8 mouse cellular contexts compared by ENCODE assay signal in genomic region chr14:50784391-50785250, GRCm38 (mm10). TPM values are rescaled to one million over a fixed set of nuclear protein-coding genes. Genes with fewer than 3 reads are reported as not detected.
DNase-seq lines count a peak whose midpoint lies in the region; ATAC-seq and TF ChIP-seq lines count a peak whose summit lies in the region.
"Had no signal": no experiment of that assay in that cellular context is flagged by ENCODE, and none has a peak within 500 bp of the region (broad histone marks: within the 10 kb centered on the region; RNA-seq: fewer than 3 reads in every experiment).

No protein-coding gene starts in this region.

- H3K27ac ChIP-seq in thymus, adult 2 months (ENCODE audit: control insufficient read depth, insufficient read depth, low read length), result peak overlapping the region; percentile 70
- peak overlapping the region; percentile 71 for H3K27ac ChIP-seq in embryonic facial prominence, embryonic 15.5 days (replicated peaks)
- H3K27ac ChIP-seq in intestine, postnatal 0 days (ENCODE audit: low read depth, low read length), result peak overlapping the region; percentile 47
- H3K27ac ChIP-seq in midbrain, embryonic 16.5 days (ENCODE audit: low read length), result peak overlapping the region; percentile 86

- no peak for ATAC-seq in embryonic facial prominence, embryonic 15.5 days (ENCODE audit: insufficient number of reproducible peaks, low FRiP score, low TSS enrichment, low read depth)
- no peak for ATAC-seq in intestine, postnatal 0 days
- ATAC-seq in midbrain, embryonic 16.5 days, result peak; percentile 4; the same call in 1 of the 2 replicates

- TF ChIP-seq CTCF in thymus, adult 2 months (IDR thresholded peaks at IDR 0.05; ENCODE audit: borderline replicate concordance, control insufficient read depth, extremely low read depth, insufficient read depth, low read length, poor library complexity), result no peak
- no peak for TF ChIP-seq CTCF in intestine, postnatal 0 days (IDR thresholded peaks at IDR 0.05; ENCODE audit: low read depth)

- peak overlapping the region; percentile 77 for H3K4me3 ChIP-seq in thymus, adult 2 months (ENCODE audit: control insufficient read depth, insufficient read depth, low read length)
- peak overlapping the region; percentile 87 for H3K4me3 ChIP-seq in embryonic facial prominence, embryonic 15.5 days (replicated peaks)
- peak overlapping the region; percentile 72 for H3K4me3 ChIP-seq in intestine, postnatal 0 days (ENCODE audit: low read depth, low read length)
- H3K4me3 ChIP-seq in midbrain, embryonic 16.5 days (ENCODE audit: low read depth, low read length), result peak overlapping the region; percentile 81

- no peak for DNase-seq in thymus, adult 2 months
- no peak for DNase-seq in thymus, adult 18-20 months
- no peak for DNase-seq in layer of hippocampus, postnatal 36 days
- DNase-seq in adrenal gland, adult (ENCODE audit: inconsistent age in 2 of 2, low spot score in 1 of 2), result no peak

- H3K27me3 ChIP-seq in thymus, adult 2 months (ENCODE audit: control insufficient read depth, insufficient read depth, low read length), result no peaks in the 10 kb centered on the region
- no peaks in the 10 kb centered on the region for H3K27me3 ChIP-seq in embryonic facial prominence, embryonic 15.5 days
- H3K27me3 ChIP-seq in intestine, postnatal 0 days (replicated peaks; ENCODE audit: control insufficient read depth, insufficient read depth, low read length), result no peaks in the 10 kb centered on the region
- no peaks in the 10 kb centered on the region for H3K27me3 ChIP-seq in midbrain, embryonic 16.5 days (ENCODE audit: control insufficient read depth, insufficient read depth, low read depth, low read length)

- TF ChIP-seq POLR2A in thymus, adult 2 months (IDR thresholded peaks at IDR 0.05; ENCODE audit: control insufficient read depth, extremely low read depth, insufficient read depth, low read length, poor library complexity), result no peak

- peak overlapping the region; percentile 69 for H3K9ac ChIP-seq in embryonic facial prominence, embryonic 15.5 days
- H3K9ac ChIP-seq in intestine, postnatal 0 days (ENCODE audit: low read depth, low read length), result peak overlapping the region; percentile 23
- H3K9ac ChIP-seq in midbrain, embryonic 16.5 days (ENCODE audit: low read depth, low read length), result peak overlapping the region; percentile 81

- H3K36me3 ChIP-seq in thymus, adult 2 months (ENCODE audit: control insufficient read depth, insufficient read depth, low read length), result peaks cover 12% of the 10 kb centered on the region
- peaks cover 22% of the 10 kb centered on the region for H3K36me3 ChIP-seq in embryonic facial prominence, embryonic 15.5 days
- H3K36me3 ChIP-seq in intestine, postnatal 0 days (ENCODE audit: control insufficient read depth, insufficient read depth), result peaks cover 9% of the 10 kb centered on the region
- peaks cover 16% of the 10 kb centered on the region for H3K36me3 ChIP-seq in midbrain, embryonic 16.5 days (ENCODE audit: control insufficient read depth, insufficient read depth, low read length)

- H3K4me2 ChIP-seq in embryonic facial prominence, embryonic 15.5 days (replicated peaks), result peak overlapping the region; percentile 52
- H3K4me2 ChIP-seq in intestine, postnatal 0 days (replicated peaks; ENCODE audit: low read depth), result peak overlapping the region; percentile 60
- H3K4me2 ChIP-seq in midbrain, embryonic 16.5 days (ENCODE audit: low read length), result peak overlapping the region; percentile 73

- 12% methylated on average over 16 of the region's 16 CpGs for WGBS in thymus, adult 2 months
- WGBS in embryonic facial prominence, embryonic 15.5 days, result 20% methylated on average over 16 of the region's 16 CpGs
- 17% methylated on average over 16 of the region's 16 CpGs for WGBS in intestine, postnatal 0 days
- WGBS in midbrain, embryonic 16.5 days, result 26% methylated on average over 16 of the region's 16 CpGs

- H3K9me3 ChIP-seq in embryonic facial prominence, embryonic 15.5 days (replicated peaks), result no peaks in the 10 kb centered on the region
- H3K9me3 ChIP-seq in intestine, postnatal 0 days (ENCODE audit: control insufficient read depth), result no peaks in the 10 kb centered on the region
- 0 out of 2 replicates have a peak, but pooled peaks cover 3% of the 10 kb centered on the region for H3K9me3 ChIP-seq in midbrain, embryonic 16.5 days (replicated peaks; ENCODE audit: control insufficient read depth, low read length, poor library complexity, severe bottlenecking)

- H3K4me1 ChIP-seq in thymus, adult 2 months (replicated peaks; ENCODE audit: control insufficient read depth, insufficient read depth, low read length), result no peaks in the 10 kb centered on the region
- H3K4me1 ChIP-seq in embryonic facial prominence, embryonic 15.5 days, result peaks cover 6% of the 10 kb centered on the region
- H3K4me1 ChIP-seq in intestine, postnatal 0 days (replicated peaks; ENCODE audit: control insufficient read depth, insufficient read depth, low read length), result no peaks in the 10 kb centered on the region
- H3K4me1 ChIP-seq in midbrain, embryonic 16.5 days (ENCODE audit: control insufficient read depth, insufficient read depth, low read length), result peaks cover 15% of the 10 kb centered on the region

RNA-seq across cellular contexts. Expression of gene Ttc5, which starts 0.7 kb away (rescaled TPM):
- 48.4 and 50.5 TPM in 2 replicates for polyA plus RNA-seq in thymus, adult 2 months (2012; rRNA removed)
- 71.5 and 80.0 TPM in 2 replicates for polyA plus RNA-seq in embryonic facial prominence, embryonic 15.5 days (2015; fragmentation: Nextera tagmentation; extraction: Ambion mirVana)
- polyA plus RNA-seq in intestine, postnatal 0 days (2015; fragmentation: Nextera tagmentation; extraction: Ambion mirVana), result 30.5 and 31.0 TPM in 2 replicates
- polyA plus RNA-seq in midbrain, embryonic 16.5 days (2015; fragmentation: Nextera tagmentation; extraction: Ambion mirVana), result 132 and 133 TPM in 2 replicates
- total RNA-seq in layer of hippocampus, postnatal 36 days (2021), result 10 to 100 TPM; 63.5 to 65.5 TPM

RNA-seq across cellular contexts. Expression of gene Ccnb1ip1, which starts 22.9 kb away (rescaled TPM):
- not detected in 2 replicates for polyA plus RNA-seq in thymus, adult 2 months (2012; rRNA removed)
- polyA plus RNA-seq in embryonic facial prominence, embryonic 15.5 days (2015; fragmentation: Nextera tagmentation; extraction: Ambion mirVana), result not detected in 2 replicates
- polyA plus RNA-seq in intestine, postnatal 0 days (2015; fragmentation: Nextera tagmentation; extraction: Ambion mirVana), result not detected in 2 replicates
- not detected in 2 replicates for polyA plus RNA-seq in midbrain, embryonic 16.5 days (2015; fragmentation: Nextera tagmentation; extraction: Ambion mirVana)
- not detected for total RNA-seq in layer of hippocampus, postnatal 36 days (2021)
- total RNA-seq: hematopoietic stem cell, adult 5-6 weeks had no signal

RNA-seq across cellular contexts. Expression of gene Parp2, which starts 23.0 kb away (rescaled TPM):
- polyA plus RNA-seq in thymus, adult 2 months (2012; rRNA removed), result 24.6 and 25.3 TPM in 2 replicates
- 58.4 and 59.3 TPM in 2 replicates for polyA plus RNA-seq in embryonic facial prominence, embryonic 15.5 days (2015; fragmentation: Nextera tagmentation; extraction: Ambion mirVana)
- polyA plus RNA-seq in intestine, postnatal 0 days (2015; fragmentation: Nextera tagmentation; extraction: Ambion mirVana), result 35.4 and 36.7 TPM in 2 replicates
- polyA plus RNA-seq in midbrain, embryonic 16.5 days (2015; fragmentation: Nextera tagmentation; extraction: Ambion mirVana), result 39.1 and 41.5 TPM in 2 replicates
- 10 to 100 TPM; 25.3 to 31.1 TPM for total RNA-seq in layer of hippocampus, postnatal 36 days (2021)

RNA-seq across cellular contexts. Expression of gene Olfr749, which starts 39.7 kb away (rescaled TPM):
- not detected in 2 replicates for polyA plus RNA-seq in thymus, adult 2 months (2012; rRNA removed)
- polyA plus RNA-seq in embryonic facial prominence, embryonic 15.5 days (2015; fragmentation: Nextera tagmentation; extraction: Ambion mirVana), result 0.43 TPM in 1 of 2 replicates, not detected in the other
- not detected in 2 replicates for polyA plus RNA-seq in intestine, postnatal 0 days (2015; fragmentation: Nextera tagmentation; extraction: Ambion mirVana)
- polyA plus RNA-seq in midbrain, embryonic 16.5 days (2015; fragmentation: Nextera tagmentation; extraction: Ambion mirVana), result not detected in 2 replicates
- total RNA-seq in layer of hippocampus, postnatal 36 days (2021), result not detected
- total RNA-seq: hematopoietic stem cell, adult 5-6 weeks had no signal

Comparison
In these comparisons a context has a peak if more than half of its experiments do, and no peak if none do; other contexts are left out.
1. H3K9ac ChIP-seq: peak in every context shown above with its lines; median percentile 81 in midbrain, embryonic 16.5 days; 69 in embryonic facial prominence, embryonic 15.5 days; 23 in intestine, postnatal 0 days.